Mouse (Mus musculus) stomach, postnatal 0 days (tissue): Measurements from ENCODE around the gene Vgf.

ENCODE experiments used
- CTCF ChIP-seq: IDR thresholded peaks from 2 replicates; pipeline ENCODE4 v1.5.1; 2016; ENCODE audit warnings: antibody characterized with exemption, low read depth, mild to moderate bottlenecking, moderate library complexity
- EP300 ChIP-seq: optimal IDR thresholded peaks from 2 replicates; pipeline ENCODE3; 2016; ENCODE audit warnings: antibody characterized with exemption

DNA sequence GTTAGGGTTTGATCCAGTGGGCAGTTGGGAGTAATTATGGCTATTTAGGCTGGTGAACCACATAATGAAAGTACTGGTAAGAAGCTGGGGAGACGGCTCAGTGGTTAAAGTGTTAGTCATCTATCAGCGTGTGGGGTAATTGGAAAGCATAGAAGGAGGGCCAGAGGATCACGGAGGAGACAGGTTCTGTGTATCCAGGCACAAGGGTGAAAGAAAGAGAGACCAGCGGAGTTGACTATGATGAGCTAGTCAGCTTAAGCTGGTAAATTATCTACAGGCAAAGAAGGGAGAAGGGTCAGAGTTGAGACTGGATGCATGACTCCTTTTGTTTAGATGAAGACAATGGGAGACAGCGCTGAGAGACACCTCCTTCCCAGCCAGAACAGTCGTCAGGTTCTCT is 24.9 kb downstream of the Vgf start:
- TF ChIP-seq CTCF (no peak), EP300 (no peak)
